Mouse (Mus musculus) stomach, postnatal 0 days (tissue): ENCODE results near the gene Zdhhc20. TPM values are rescaled to one million over a fixed set of nuclear protein-coding genes. Genes with fewer than 3 reads are reported as not detected.
A peak's percentile ranks its signal among the peaks of the same experiment; 100 is the strongest.

Experiments used
- ATAC-seq: fragments of 200-750 bp; cut with Nextera tagmentation; 2 replicates; pipeline ENCODE4 v1.8.0; 2017; ENCODE audit not compliant: low FRiP score, low TSS enrichment
- DNase-seq: peaks from one replicate; pipeline ENCODE4 v3.0.0-alpha.2; 2016; ENCODE audit warnings: low spot score
- H3K27ac ChIP-seq: fragments of 300-500 bp; sonication (generic); replicated peaks from 2 replicates; pipeline ENCODE4 v1.5.1; 2014; ENCODE audit warnings: mild to moderate bottlenecking, control low read depth
- H3K27me3 ChIP-seq: fragments of 300-500 bp; sonication (generic); 2 replicates; pipeline ENCODE4 v1.6.1; 2014; ENCODE audit warnings: low read length; ENCODE audit not compliant: control insufficient read depth, insufficient read depth
- H3K36me3 ChIP-seq: fragments of 300-500 bp; sonication (generic); 2 replicates; pipeline ENCODE4 v1.6.1; 2014; ENCODE audit warnings: low read length, mixed read lengths; ENCODE audit not compliant: control insufficient read depth, insufficient read depth
- H3K4me1 ChIP-seq: fragments of 300-500 bp; sonication (generic); replicated peaks from 2 replicates; pipeline ENCODE4 v1.6.1; 2014; ENCODE audit warnings: antibody characterized with exemption; ENCODE audit not compliant: control insufficient read depth, insufficient read depth
- H3K4me2 ChIP-seq: fragments of 300-500 bp; sonication (generic); replicated peaks from 2 replicates; pipeline ENCODE4 v1.6.1; 2014; ENCODE audit warnings: low read depth, mild to moderate bottlenecking, control low read depth, moderate library complexity
- H3K4me3 ChIP-seq: fragments of 300-500 bp; sonication (generic); 2 replicates; pipeline ENCODE4 v1.5.1; 2014; ENCODE audit warnings: low read depth, low read length, control low read depth
- H3K9ac ChIP-seq: fragments of 300-500 bp; sonication (generic); 2 replicates; pipeline ENCODE4 v1.6.1; 2014; ENCODE audit warnings: mild to moderate bottlenecking, low read length, control low read depth, mixed read lengths
- H3K9me3 ChIP-seq: fragments of 300-500 bp; sonication (generic); 2 replicates; pipeline ENCODE4 v1.6.1; 2016; ENCODE audit warnings: low read length; ENCODE audit not compliant: control insufficient read depth
- CTCF ChIP-seq: IDR thresholded peaks from 2 replicates; pipeline ENCODE4 v1.5.1; 2016; ENCODE audit warnings: antibody characterized with exemption, low read depth, mild to moderate bottlenecking, moderate library complexity
- EP300 ChIP-seq: optimal IDR thresholded peaks from 2 replicates; pipeline ENCODE3; 2016; ENCODE audit warnings: antibody characterized with exemption
- WGBS: fragments of 180-500 bp; shearing (Covaris S2); extraction: QIAGEN DNeasy Blood & Tissue Kit; methylation state at CpG from one replicate; pipeline ENCODE4 v1.1.7; 2014; 5-methylcytosine and 5-hydroxymethylcytosine counted together
- polyA plus RNA-seq: library from polyadenylated mRNA; unstranded; fragments of >200 nt; fragmentation: Nextera tagmentation; extraction: Ambion mirVana; gene quantifications from 2 replicates; pipeline ENCODE4 v1.2.1, GENCODE M21; 2015

The Zdhhc20 gene
- 46.0 and 48.6 TPM in 2 replicates for polyA plus RNA-seq

DNA sequence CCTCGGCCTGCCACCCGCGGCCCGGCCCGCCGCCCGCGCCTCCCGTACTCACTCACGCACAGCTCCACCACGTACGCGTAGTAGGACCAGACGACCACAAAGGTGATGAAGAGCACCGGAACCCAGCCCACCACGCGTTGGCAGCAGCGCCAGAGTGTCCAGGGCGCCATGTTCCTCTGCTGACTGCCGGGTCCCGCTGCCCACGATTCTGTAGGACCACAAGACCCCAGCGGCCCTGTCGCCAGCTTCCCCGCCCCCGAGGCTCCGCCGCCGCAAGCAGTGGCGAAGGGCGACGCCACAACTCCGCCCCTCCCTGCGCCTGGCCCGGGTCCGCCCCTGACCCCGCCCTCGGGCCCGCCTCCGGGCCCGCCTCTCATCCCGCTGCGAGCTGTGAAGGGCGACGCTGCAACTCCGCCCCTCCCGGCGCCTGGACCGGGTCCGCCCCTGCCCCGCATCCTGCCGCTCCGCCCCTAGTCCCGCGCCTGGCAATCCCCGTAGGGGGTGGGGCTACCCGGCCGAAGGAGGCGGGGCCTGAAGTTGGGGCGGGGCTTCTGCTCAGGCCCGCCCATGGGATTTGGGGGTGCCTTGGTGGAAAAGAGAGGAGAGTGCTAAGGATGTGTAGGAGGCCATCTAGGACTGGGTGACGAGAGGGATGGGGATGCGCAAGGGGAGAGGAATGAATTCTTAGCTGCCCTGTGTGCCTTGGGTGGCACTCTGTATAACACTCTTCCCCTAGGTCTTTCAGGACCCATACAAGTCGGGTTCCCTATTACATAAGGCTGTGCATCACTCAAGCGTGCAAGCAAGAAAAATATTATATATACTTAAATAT is at the start of gene Zdhhc20:
Gene Zdhhc20 (minus strand): TSS at position 266 of the 832 bp plus-strand sequence.
- H3K36me3 ChIP-seq = no peaks in the 10 kb centered on the region
- H3K4me3 ChIP-seq = peak within 1 kb of the TSS; percentile 96
- H3K27ac ChIP-seq = peak within 1 kb of the TSS; percentile 95
- H3K9me3 ChIP-seq = no peaks in the 10 kb centered on the region
- WGBS = 3% methylated on average over 56 of the region's 65 CpGs
- peak within 1 kb of the TSS; percentile 72 for H3K4me2 ChIP-seq
- H3K9ac ChIP-seq = peak within 1 kb of the TSS; percentile 96
- no peaks in the 10 kb centered on the region for H3K4me1 ChIP-seq
- no peak for TF ChIP-seq EP300
- TF ChIP-seq CTCF = no peak
- peak; percentile 98 for ATAC-seq
- H3K27me3 ChIP-seq = no peaks in the 10 kb centered on the region
- DNase-seq = peak; percentile 99

- Histone ChIP-seq H3K27ac (no peak overlapping the region), H3K4me2 (no peak overlapping the region), H3K4me3 (no peak overlapping the region), H3K9me3 (no peaks in the 10 kb centered on the region), H3K36me3 (peaks cover 2% of the 10 kb centered on the region; the same call in 1 of the 2 replicates), H3K27me3 (no peaks in the 10 kb centered on the region), H3K9ac (no peak overlapping the region), H3K4me1 (no peaks in the 10 kb centered on the region)
- ATAC-seq = no peak
- WGBS = 81% methylated on average over 6 of the region's 6 CpGs
- DNase-seq = no peak
- no peak for TF ChIP-seq CTCF
- no peak for TF ChIP-seq EP300
These were observed 47.2 kb upstream of the Zdhhc20 start for GRCm38 (mm10) chr14:57937297-57937696.

- Histone ChIP-seq H3K36me3 (peaks cover 6% of the 10 kb centered on the region; the same call in 1 of the 2 replicates), H3K9me3 (no peaks in the 10 kb centered on the region), H3K9ac (no peak overlapping the region), H3K27me3 (no peaks in the 10 kb centered on the region), H3K4me1 (no peaks in the 10 kb centered on the region), H3K27ac (no peak overlapping the region), H3K4me2 (no peak overlapping the region), H3K4me3 (no peak overlapping the region)
- no peak for TF ChIP-seq EP300
- TF ChIP-seq CTCF = no peak
- WGBS = 96% methylated on average over 13 of the region's 13 CpGs
- DNase-seq (no peak), ATAC-seq (no peak)
These were observed 44.6 kb upstream of the Zdhhc20 start for GRCm38 (mm10) chr14:57934666-57935065.

GRCm38 (mm10) chr14:57933608-57934007 is 43.5 kb upstream of the Zdhhc20 start:
- Histone ChIP-seq H3K4me1 (no peaks in the 10 kb centered on the region), H3K9ac (no peak overlapping the region), H3K4me2 (no peak overlapping the region), H3K27me3 (no peaks in the 10 kb centered on the region), H3K9me3 (no peaks in the 10 kb centered on the region), H3K4me3 (no peak overlapping the region), H3K36me3 (peaks cover 6% of the 10 kb centered on the region; the same call in 1 of the 2 replicates), H3K27ac (no peak overlapping the region)
- no peak for TF ChIP-seq CTCF
- TF ChIP-seq EP300 = no peak
- 43% methylated on average over 7 of the region's 7 CpGs for WGBS
- DNase-seq = no peak
- no peak for ATAC-seq

DNA sequence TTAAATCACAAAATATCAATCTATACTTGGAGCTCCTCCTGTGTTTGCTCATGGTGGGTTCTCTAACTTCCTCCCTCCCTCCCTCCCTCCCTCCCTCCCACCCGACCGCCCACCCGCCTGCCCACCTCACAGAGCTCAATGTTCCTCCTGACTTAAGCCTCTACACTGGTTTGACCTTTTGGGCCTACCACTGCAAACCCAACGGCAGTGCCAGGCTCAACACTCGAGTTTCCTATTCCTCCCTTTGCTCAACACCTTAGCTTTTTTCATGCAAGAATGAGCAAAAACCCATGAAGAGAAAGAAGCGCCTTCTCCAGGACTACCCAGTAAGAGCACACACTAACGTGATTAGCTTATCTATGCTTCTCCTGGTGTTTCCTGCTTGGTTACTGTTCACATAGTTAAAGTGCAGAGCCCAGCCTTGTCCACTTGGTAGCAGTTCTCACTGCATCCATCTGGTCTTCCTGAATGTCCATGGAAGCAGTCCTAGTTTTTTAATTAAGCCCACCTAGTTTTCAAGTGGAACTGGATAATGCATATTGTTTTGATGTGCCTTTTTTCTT is 42.9 kb upstream of the Zdhhc20 start:
- peak; percentile 54; the same call in 1 of the 2 replicates for ATAC-seq
- Histone ChIP-seq H3K9me3 (no peaks in the 10 kb centered on the region), H3K9ac (no peak overlapping the region), H3K36me3 (peaks cover 4% of the 10 kb centered on the region; the same call in 1 of the 2 replicates), H3K4me1 (no peaks in the 10 kb centered on the region), H3K27me3 (no peaks in the 10 kb centered on the region), H3K4me2 (no peak overlapping the region), H3K4me3 (no peak overlapping the region), H3K27ac (no peak overlapping the region)
- no peak for TF ChIP-seq CTCF
- no peak for TF ChIP-seq EP300
- DNase-seq = no peak
- WGBS = 60% methylated on average over 7 of the region's 7 CpGs
